Mouse (Mus musculus): Measurements from ENCODE around the gene March11. TPM values are rescaled to one million over a fixed set of nuclear protein-coding genes. Genes with fewer than 3 reads are reported as not detected.

The March11 gene
- polyA plus RNA-seq, 1 experiment from 2014 or later = 0.24 TPM

- WGBS = 76% methylated on average over 5 of the region's 5 CpGs
- Histone ChIP-seq H3K36me3 (ENCODE audit: control insufficient read depth, insufficient read depth, low read length) (no peaks in the 10 kb centered on the region), H3K27ac (ENCODE audit: low read length) (no peak overlapping the region), H3K9me3 (ENCODE audit: control insufficient read depth, low read length) (no peaks in the 10 kb centered on the region), H3K9ac (ENCODE audit: low read length) (no peak overlapping the region), H3K4me3 (ENCODE audit: low read length) (no peak overlapping the region), H3K4me2 (ENCODE audit: low read depth, low read length) (no peak overlapping the region), H3K27me3 (ENCODE audit: control insufficient read depth, insufficient read depth, low read depth, low read length) (no peaks in the 10 kb centered on the region), H3K4me1 (replicated peaks; ENCODE audit: control insufficient read depth, insufficient read depth, low read length) (no peaks in the 10 kb centered on the region)
- ATAC-seq (ENCODE audit: low read depth) = no peak
These were observed 35.5 kb downstream of the March11 start for GRCm38 (mm10) chr15:26344329-26344728.

- Histone ChIP-seq H3K4me1 (replicated peaks; ENCODE audit: control insufficient read depth, insufficient read depth, low read length) (no peaks in the 10 kb centered on the region), H3K27ac (ENCODE audit: low read length) (no peak overlapping the region), H3K4me3 (ENCODE audit: low read length) (no peak overlapping the region), H3K9me3 (ENCODE audit: control insufficient read depth, low read length) (no peaks in the 10 kb centered on the region), H3K9ac (ENCODE audit: low read length) (no peak overlapping the region), H3K36me3 (ENCODE audit: control insufficient read depth, insufficient read depth, low read length) (no peaks in the 10 kb centered on the region), H3K27me3 (ENCODE audit: control insufficient read depth, insufficient read depth, low read depth, low read length) (no peaks in the 10 kb centered on the region), H3K4me2 (ENCODE audit: low read depth, low read length) (no peak overlapping the region)
- ATAC-seq (ENCODE audit: low read depth) = no peak
These were observed 44.8 kb downstream of the March11 start for GRCm38 (mm10) chr15:26353656-26354055.

- ATAC-seq (ENCODE audit: low read depth) = peak; percentile 57; the same call in 1 of the 2 replicates
These were observed 56.5 kb downstream of the March11 start for GRCm38 (mm10) chr15:26365344-26365743.

GRCm38 (mm10) chr15:26366511-26366910, 57.7 kb downstream of the March11 start:
- H3K9me3 ChIP-seq (ENCODE audit: control insufficient read depth, low read length) = no peaks in the 10 kb centered on the region
- no peak for ATAC-seq (ENCODE audit: low read depth)
- H3K4me1 ChIP-seq (replicated peaks; ENCODE audit: control insufficient read depth, insufficient read depth, low read length) = peaks cover 2% of the 10 kb centered on the region; the same call in 1 of the 2 replicates
- H3K9ac ChIP-seq (ENCODE audit: low read length) = no peak overlapping the region
- H3K4me3 ChIP-seq (ENCODE audit: low read length) = no peak overlapping the region
- WGBS = 78% methylated on average over 5 of the region's 5 CpGs
- no peak overlapping the region for H3K27ac ChIP-seq (ENCODE audit: low read length)
- H3K27me3 ChIP-seq (ENCODE audit: control insufficient read depth, insufficient read depth, low read depth, low read length) = no peaks in the 10 kb centered on the region
- H3K4me2 ChIP-seq (ENCODE audit: low read depth, low read length) = no peak overlapping the region
- H3K36me3 ChIP-seq (ENCODE audit: control insufficient read depth, insufficient read depth, low read length) = no peaks in the 10 kb centered on the region

More at GRCm38 (mm10) chr15:26365344-26365743, 56.5 kb downstream of the March11 start:
- 13% methylated on average over 7 of the region's 7 CpGs for WGBS
- H3K27me3 ChIP-seq (ENCODE audit: control insufficient read depth, insufficient read depth, low read depth, low read length) = no peaks in the 10 kb centered on the region
- H3K4me2 ChIP-seq (ENCODE audit: low read depth, low read length) = no peak overlapping the region
- H3K36me3 ChIP-seq (ENCODE audit: control insufficient read depth, insufficient read depth, low read length) = no peaks in the 10 kb centered on the region
- H3K27ac ChIP-seq (ENCODE audit: low read length) = no peak overlapping the region
- no peak overlapping the region for H3K4me3 ChIP-seq (ENCODE audit: low read length)
- peaks cover 2% of the 10 kb centered on the region; the same call in 1 of the 2 replicates for H3K4me1 ChIP-seq (replicated peaks; ENCODE audit: control insufficient read depth, insufficient read depth, low read length)
- H3K9ac ChIP-seq (ENCODE audit: low read length) = no peak overlapping the region
- no peaks in the 10 kb centered on the region for H3K9me3 ChIP-seq (ENCODE audit: control insufficient read depth, low read length)

GRCm38 (mm10) chr15:26373759-26374158, 64.9 kb downstream of the March11 start:
- no peak overlapping the region for H3K9ac ChIP-seq (ENCODE audit: low read length)
- no peak overlapping the region for H3K27ac ChIP-seq (ENCODE audit: low read length)
- no peak for ATAC-seq (ENCODE audit: low read depth)
- no peaks in the 10 kb centered on the region for H3K4me1 ChIP-seq (replicated peaks; ENCODE audit: control insufficient read depth, insufficient read depth, low read length)
- no peaks in the 10 kb centered on the region for H3K27me3 ChIP-seq (ENCODE audit: control insufficient read depth, insufficient read depth, low read depth, low read length)
- no peaks in the 10 kb centered on the region for H3K9me3 ChIP-seq (ENCODE audit: control insufficient read depth, low read length)
- H3K4me2 ChIP-seq (ENCODE audit: low read depth, low read length) = no peak overlapping the region
- H3K4me3 ChIP-seq (ENCODE audit: low read length) = no peak overlapping the region
- H3K36me3 ChIP-seq (ENCODE audit: control insufficient read depth, insufficient read depth, low read length) = no peaks in the 10 kb centered on the region
- 88% methylated on average over 5 of the region's 5 CpGs for WGBS

GRCm38 (mm10) chr15:26374232-26374631, 65.4 kb downstream of the March11 start:
- Histone ChIP-seq H3K4me3 (ENCODE audit: low read length) (no peak overlapping the region), H3K27me3 (ENCODE audit: control insufficient read depth, insufficient read depth, low read depth, low read length) (no peaks in the 10 kb centered on the region), H3K9me3 (ENCODE audit: control insufficient read depth, low read length) (no peaks in the 10 kb centered on the region), H3K4me1 (replicated peaks; ENCODE audit: control insufficient read depth, insufficient read depth, low read length) (no peaks in the 10 kb centered on the region), H3K4me2 (ENCODE audit: low read depth, low read length) (no peak overlapping the region), H3K36me3 (ENCODE audit: control insufficient read depth, insufficient read depth, low read length) (no peaks in the 10 kb centered on the region), H3K9ac (ENCODE audit: low read length) (no peak overlapping the region), H3K27ac (ENCODE audit: low read length) (no peak overlapping the region)
- 79% methylated on average over 2 of the region's 2 CpGs for WGBS
- ATAC-seq (ENCODE audit: low read depth) = no peak

- ATAC-seq (ENCODE audit: low read depth) = no peak
- H3K9ac ChIP-seq (ENCODE audit: low read length) = no peak overlapping the region
- no peaks in the 10 kb centered on the region for H3K27me3 ChIP-seq (ENCODE audit: control insufficient read depth, insufficient read depth, low read depth, low read length)
- no peaks in the 10 kb centered on the region for H3K4me1 ChIP-seq (replicated peaks; ENCODE audit: control insufficient read depth, insufficient read depth, low read length)
- H3K36me3 ChIP-seq (ENCODE audit: control insufficient read depth, insufficient read depth, low read length) = no peaks in the 10 kb centered on the region
- WGBS = 74% methylated on average over 3 of the region's 3 CpGs
- no peaks in the 10 kb centered on the region for H3K9me3 ChIP-seq (ENCODE audit: control insufficient read depth, low read length)
- no peak overlapping the region for H3K27ac ChIP-seq (ENCODE audit: low read length)
- H3K4me2 ChIP-seq (ENCODE audit: low read depth, low read length) = no peak overlapping the region
- H3K4me3 ChIP-seq (ENCODE audit: low read length) = no peak overlapping the region
These were observed 66.1 kb downstream of the March11 start for GRCm38 (mm10) chr15:26374946-26375345.

- Histone ChIP-seq H3K9me3 (ENCODE audit: control insufficient read depth, low read length) (no peaks in the 10 kb centered on the region), H3K9ac (ENCODE audit: low read length) (no peak overlapping the region), H3K4me2 (ENCODE audit: low read depth, low read length) (no peak overlapping the region), H3K27me3 (ENCODE audit: control insufficient read depth, insufficient read depth, low read depth, low read length) (no peaks in the 10 kb centered on the region), H3K36me3 (ENCODE audit: control insufficient read depth, insufficient read depth, low read length) (no peaks in the 10 kb centered on the region), H3K4me1 (replicated peaks; ENCODE audit: control insufficient read depth, insufficient read depth, low read length) (no peaks in the 10 kb centered on the region), H3K27ac (ENCODE audit: low read length) (no peak overlapping the region), H3K4me3 (ENCODE audit: low read length) (no peak overlapping the region)
- 42% methylated on average over 2 of the region's 2 CpGs for WGBS
- no peak for ATAC-seq (ENCODE audit: low read depth)
These were observed 68.5 kb downstream of the March11 start for GRCm38 (mm10) chr15:26377355-26377754.

GRCm38 (mm10) chr15:26378879-26379278, 70.0 kb downstream of the March11 start:
- Histone ChIP-seq H3K36me3 (ENCODE audit: control insufficient read depth, insufficient read depth, low read length) (no peaks in the 10 kb centered on the region), H3K4me2 (ENCODE audit: low read depth, low read length) (no peak overlapping the region), H3K4me1 (replicated peaks; ENCODE audit: control insufficient read depth, insufficient read depth, low read length) (no peaks in the 10 kb centered on the region), H3K27ac (ENCODE audit: low read length) (no peak overlapping the region), H3K27me3 (ENCODE audit: control insufficient read depth, insufficient read depth, low read depth, low read length) (no peaks in the 10 kb centered on the region), H3K9ac (ENCODE audit: low read length) (no peak overlapping the region), H3K9me3 (ENCODE audit: control insufficient read depth, low read length) (no peaks in the 10 kb centered on the region), H3K4me3 (ENCODE audit: low read length) (no peak overlapping the region)
- no peak for ATAC-seq (ENCODE audit: low read depth)
- 75% methylated on average over 4 of the region's 4 CpGs for WGBS

- Histone ChIP-seq H3K4me3 (ENCODE audit: low read length) (no peak overlapping the region), H3K4me1 (replicated peaks; ENCODE audit: control insufficient read depth, insufficient read depth, low read length) (no peaks in the 10 kb centered on the region), H3K27me3 (ENCODE audit: control insufficient read depth, insufficient read depth, low read depth, low read length) (no peaks in the 10 kb centered on the region), H3K27ac (ENCODE audit: low read length) (no peak overlapping the region), H3K4me2 (ENCODE audit: low read depth, low read length) (no peak overlapping the region), H3K36me3 (ENCODE audit: control insufficient read depth, insufficient read depth, low read length) (no peaks in the 10 kb centered on the region), H3K9ac (ENCODE audit: low read length) (no peak overlapping the region), H3K9me3 (ENCODE audit: control insufficient read depth, low read length) (no peaks in the 10 kb centered on the region)
- ATAC-seq (ENCODE audit: low read depth) = no peak
- WGBS = 49% methylated on average over 3 of the region's 3 CpGs
These were observed 71.0 kb downstream of the March11 start for GRCm38 (mm10) chr15:26379831-26380230.
